Mouse (Mus musculus) G1E-ER4 (cell line): ENCODE data around the gene Insl3. TPM values are rescaled to one million over a fixed set of nuclear protein-coding genes. Genes with fewer than 3 reads are reported as not detected.

Experiments used
- GATA1 ChIP-seq: IDR thresholded peaks from one replicate; pipeline ENCODE4 v1.8.0; 2012; ENCODE audit warnings: low read length, inconsistent platforms
- polyA plus RNA-seq: library from polyadenylated mRNA; stranded (reverse); fragments of >175 nt; gene quantifications from 2 replicates; pipeline ENCODE4 v1.2.3, GENCODE M21; 2012

Insl3 gene
- polyA plus RNA-seq, 1 experiment: 5.5 TPM

DNA sequence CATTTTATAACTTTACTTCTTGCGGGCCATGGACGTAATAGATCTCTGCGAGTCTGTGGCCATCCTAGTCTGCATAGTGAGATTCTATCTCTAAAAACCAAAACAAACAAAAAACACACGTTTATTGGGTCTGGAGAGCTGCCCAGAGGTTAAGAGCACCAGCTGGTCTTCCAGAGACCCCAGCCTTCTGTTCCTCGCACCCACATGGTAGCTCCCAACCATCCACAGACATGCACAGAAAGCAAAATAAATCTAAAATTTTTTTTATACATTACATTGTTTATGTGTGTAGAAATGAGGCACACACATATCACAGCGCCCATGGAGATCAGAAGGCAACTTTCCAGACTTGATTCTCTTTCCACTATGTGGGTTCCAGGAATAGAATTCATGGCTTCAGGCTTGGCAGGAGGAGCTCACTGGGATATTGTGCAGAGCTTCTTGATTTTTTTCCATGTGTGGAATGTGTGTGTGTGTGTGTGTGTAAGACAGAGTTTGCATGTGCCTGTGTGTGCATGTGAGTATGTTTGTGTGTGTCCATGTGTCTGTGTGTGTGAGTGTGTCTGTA lies 16.8 kb upstream of the Insl3 start:
- no peak for TF ChIP-seq GATA1

DNA sequence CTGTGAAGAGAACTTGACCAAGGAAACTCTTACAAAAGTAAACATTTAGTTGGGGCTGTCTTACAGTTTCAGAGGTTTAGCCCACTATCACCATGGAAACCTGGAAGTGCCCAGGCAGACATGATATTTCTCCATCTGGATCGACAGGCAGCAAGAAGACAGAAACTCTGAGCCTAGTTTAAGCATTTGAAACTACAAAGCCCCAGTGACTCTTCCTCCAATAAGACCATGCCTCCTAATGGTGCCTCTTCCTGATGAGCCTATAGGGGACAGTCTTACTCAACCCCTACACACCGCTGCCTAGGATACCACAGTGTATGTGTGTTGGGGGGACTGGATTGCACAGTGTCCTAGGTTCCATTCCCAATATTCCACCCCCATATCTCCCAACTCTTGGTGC lies 14.9 kb upstream of the Insl3 start:
- TF ChIP-seq GATA1: no peak

DNA sequence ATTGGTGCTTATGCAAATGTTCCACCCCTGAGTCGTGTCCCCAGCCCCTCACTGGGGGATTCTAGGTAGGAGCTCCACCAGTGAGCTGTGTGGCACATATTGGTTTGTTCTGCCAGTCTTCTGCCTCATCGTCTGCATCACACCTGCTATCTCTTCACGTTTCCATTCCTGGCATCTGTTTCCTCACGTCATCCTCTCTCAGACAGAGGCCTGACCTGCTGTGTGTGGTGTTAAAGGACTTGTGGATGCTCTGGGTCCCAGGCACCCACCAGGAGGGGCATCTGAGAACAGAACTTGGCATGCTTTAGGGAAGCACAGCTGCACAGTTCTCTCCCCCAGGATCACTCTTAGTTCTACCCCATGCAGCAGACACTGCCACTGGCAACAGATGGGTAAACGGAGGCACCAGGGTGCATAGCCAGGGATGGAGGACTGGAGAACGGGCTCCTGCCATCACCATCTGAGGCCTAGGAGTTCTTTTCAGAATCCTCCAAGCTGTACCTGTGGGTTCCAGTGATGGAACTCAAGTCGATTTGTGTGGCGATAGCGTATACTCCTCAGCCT lies 13.5 kb upstream of the Insl3 start:
- no peak for TF ChIP-seq GATA1

DNA sequence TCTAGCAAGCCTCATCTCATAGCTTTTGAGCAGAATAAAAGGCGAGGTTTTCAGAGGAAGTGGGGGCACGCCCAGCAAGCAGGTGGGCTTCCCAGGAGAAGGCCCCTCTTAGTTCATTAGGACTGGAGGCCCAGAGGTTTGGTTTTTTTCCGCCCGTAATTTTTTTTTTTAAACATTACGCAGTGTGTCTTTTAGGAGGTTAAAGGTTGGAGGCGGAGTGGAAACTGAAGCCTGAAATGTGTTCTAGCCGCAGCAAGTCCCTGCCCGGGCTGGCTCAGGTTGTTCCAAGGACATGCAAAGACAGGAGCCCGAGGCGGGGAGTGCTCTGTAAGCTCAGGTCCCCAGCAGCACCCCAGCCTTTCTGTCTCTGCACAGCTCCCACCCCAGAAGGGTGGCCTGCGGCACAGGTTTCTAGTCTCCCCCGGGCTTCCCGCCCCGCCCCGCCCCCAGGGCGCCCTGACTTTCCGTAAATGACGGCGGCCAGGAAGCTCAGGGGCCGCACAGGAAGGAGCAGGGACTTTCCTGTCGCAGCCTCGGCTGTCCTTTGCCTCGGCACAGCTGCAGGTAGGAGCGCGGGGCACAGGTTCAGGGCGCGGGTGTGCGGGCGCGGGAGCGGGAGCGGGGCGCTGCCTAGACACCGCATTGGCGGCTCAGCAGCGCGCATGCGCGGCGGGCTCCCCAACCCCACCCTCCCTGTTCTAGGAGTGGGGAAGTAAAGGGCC lies 12.8 kb upstream of the Insl3 start, which contains the start of gene Jak3:
Gene Jak3 (plus strand): TSS at position 277 of the 722 bp plus-strand sequence.
- TF ChIP-seq GATA1: no peak

DNA sequence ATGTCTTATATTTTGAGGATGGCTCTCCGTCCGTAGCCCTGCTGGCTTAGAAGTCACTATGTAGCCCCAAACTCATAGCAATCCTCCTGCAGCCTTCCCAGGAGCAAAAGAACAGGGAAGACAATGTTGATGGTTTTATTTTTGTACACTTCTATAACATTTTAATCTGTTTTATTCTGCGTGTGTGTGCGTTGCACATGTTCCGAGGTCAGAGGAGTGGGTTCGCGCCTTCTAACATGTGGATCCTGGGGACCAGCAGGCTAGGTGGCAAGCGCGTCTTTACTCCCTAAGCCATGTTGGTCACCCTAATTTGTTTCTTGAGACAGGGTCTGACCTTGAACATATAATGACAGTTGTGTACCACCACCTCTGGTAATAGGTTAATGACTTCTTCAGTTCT lies 12.2 kb upstream of the Insl3 start:
- no peak for TF ChIP-seq GATA1

DNA sequence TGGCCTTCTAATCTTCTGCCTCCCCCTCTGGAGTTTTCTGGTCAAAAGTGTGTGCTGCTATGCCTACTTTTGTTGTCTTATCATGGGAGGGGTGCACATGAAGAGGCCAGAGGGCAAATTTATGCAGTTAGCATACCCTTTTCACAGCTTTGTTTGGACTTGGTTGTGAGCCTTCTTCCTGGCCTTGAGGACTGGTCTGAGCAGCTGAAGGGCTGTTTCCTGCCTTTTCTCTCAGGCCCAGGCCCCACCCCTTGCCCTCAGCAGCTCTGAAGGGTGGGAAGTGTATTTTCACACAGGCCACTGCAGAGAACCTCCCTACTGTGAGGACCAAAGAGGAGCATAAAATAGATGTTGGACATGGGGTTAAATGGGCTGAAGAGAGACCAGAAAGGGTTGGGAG lies 11.5 kb upstream of the Insl3 start:
- TF ChIP-seq GATA1: no peak

DNA sequence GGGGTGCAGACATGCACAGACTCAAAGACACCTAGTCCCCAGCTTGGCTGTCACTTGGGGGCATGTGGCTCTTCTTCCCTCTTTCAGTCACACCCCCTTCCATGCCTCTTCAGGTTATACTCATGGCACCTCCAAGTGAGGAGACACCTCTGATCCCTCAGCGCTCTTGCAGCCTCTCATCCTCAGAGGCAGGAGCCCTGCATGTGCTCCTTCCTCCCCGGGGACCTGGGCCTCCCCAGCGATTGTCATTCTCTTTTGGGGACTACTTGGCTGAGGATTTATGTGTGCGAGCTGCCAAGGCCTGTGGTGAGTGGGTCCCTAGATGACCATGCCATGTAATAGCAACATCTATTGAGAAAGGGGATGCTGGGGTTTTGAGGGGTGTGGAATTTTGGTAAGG lies 10.8 kb upstream of the Insl3 start:
- no peak for TF ChIP-seq GATA1

DNA sequence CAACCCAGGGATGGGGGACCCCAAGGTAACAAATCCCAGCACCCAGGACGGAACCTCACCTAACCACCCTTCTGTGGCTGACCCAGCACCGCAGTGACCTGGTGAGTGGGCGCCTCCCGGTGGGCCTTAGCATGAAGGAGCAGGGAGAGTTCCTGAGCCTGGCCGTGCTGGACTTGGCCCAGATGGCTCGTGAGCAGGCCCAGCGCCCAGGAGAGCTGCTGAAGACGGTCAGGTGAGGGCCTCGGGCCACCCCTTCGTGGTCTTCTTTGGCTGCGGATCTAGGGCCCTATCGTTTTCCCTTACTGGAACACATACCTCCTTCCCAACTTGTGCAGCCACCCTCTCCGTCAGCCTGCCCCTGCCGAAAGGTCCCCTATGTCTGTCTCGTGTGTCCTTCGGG lies 9.9 kb upstream of the Insl3 start:
- no peak for TF ChIP-seq GATA1

DNA sequence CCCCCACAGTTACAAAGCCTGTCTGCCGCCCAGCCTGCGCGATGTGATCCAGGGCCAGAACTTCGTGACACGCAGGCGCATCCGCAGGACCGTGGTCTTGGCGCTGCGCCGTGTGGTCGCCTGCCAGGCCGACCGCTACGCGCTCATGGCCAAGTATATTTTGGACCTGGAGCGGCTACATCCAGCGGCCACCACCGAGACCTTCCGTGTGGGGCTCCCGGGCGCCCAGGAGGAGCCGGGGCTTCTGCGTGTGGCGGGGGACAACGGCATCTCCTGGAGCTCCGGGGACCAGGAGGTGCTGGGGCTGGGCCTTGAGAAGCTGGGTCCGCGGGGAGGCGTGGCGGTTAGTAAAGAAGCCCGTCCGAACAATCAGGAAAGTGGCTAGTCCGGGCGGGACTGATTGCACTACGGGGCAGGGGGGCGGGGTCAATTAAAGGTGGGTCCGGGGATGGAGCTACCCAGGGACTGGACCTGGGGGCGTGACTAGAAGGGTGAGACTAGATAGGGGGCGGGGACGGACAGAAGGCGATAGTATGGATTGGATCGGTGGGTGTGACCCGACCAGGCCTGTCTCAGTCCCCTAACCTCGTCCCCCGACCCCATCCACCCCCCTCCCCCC lies 9.4 kb upstream of the Insl3 start:
- no peak for TF ChIP-seq GATA1

DNA sequence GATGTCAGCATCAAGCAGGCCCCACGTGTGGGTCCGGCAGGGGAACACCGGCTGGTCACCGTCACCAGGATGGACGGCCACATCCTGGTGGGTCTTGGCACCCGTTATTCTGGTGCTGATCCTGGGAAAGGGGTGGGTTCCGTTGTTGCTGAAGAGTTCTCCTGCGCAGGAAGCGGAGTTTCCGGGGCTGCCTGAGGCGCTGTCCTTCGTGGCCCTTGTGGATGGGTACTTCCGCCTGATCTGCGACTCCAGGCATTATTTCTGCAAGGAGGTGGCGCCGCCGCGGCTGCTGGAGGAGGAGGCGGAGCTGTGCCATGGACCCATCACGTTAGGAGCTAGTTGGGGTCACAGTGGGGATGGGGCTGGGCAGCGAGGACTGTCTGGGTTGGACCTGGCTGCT lies 8.5 kb upstream of the Insl3 start:
- no peak for TF ChIP-seq GATA1

DNA sequence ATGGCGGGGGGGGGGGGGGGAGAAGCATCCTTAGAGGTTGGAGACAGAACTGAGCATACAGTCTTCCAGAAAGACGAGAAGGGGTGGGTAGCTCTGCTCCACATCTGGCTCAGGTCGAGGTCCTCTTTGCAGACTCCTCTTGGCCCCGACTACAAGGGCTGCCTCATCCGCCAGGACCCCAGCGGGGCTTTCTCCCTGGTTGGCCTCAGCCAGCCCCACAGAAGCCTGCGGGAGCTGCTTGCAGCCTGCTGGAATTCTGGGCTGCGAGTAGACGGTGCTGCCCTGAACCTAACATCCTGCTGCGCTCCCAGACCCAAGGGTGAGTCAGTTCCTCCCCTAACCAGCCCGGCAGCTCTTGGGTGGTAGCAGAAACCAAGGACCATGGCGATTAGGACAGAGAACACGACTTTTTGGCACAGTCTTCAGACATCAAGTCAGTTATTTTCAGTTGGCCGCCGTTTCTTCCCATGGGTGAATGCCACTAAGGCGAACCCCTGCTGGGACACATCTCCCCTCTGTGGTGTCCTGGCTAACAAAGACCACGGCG lies 7.6 kb upstream of the Insl3 start:
- TF ChIP-seq GATA1: no peak

DNA sequence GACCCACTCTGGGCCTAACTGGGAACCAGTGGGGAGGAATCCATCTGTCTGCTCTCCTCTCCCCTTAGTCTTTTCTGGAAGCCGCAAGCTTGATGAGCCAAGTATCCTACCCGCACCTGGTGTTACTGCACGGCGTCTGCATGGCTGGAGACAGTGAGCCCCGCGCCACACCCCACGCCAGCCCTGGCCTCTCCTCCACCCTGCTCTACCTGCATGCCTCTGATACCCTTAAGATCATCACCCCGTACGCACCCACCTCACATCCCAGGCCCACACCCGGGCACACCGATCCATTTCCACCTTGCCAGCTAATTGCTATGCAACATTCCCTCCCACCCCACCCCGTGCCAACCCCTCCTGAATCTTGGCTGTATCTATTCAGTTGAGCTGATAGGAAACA lies 6.2 kb upstream of the Insl3 start:
- TF ChIP-seq GATA1: no peak

DNA sequence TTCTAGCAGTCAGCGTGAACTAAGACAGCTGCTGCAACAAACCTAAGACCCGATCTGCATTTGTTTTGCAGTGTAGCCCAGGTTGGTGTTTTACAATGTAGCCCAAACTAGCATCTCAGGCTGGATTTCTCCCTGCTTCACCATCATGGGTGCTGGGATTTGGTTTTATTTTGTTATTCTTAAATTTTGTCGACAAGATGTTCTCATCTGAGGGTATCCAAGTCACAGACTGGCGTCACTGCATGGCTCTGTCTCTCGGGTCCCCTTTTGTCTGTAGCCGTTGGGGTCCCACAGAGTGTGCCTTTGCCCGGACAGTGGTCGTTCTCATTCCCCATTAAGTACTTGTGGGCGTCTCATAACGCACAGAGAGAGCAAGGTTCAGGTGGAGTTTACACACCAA lies 4.3 kb upstream of the Insl3 start:
- TF ChIP-seq GATA1: no peak

DNA sequence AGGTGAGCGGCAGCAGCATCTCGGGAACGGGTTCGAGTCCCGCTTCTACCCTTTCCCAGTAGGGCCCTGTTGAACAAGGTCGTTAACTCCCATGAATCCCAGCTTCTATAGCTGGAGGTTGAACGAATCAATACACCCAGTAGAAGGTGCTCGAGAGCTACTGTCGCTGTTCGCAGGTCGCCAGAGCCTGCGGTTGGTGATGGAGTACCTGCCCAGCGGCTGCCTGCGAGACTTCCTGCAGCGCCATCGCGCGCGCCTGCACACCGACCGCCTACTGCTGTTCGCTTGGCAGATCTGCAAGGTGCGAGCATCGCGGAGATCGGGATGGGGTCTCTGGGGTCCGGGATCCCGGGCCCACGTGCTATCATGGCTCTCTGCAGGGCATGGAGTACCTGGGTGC lies 3.4 kb upstream of the Insl3 start:
- no peak for TF ChIP-seq GATA1

DNA sequence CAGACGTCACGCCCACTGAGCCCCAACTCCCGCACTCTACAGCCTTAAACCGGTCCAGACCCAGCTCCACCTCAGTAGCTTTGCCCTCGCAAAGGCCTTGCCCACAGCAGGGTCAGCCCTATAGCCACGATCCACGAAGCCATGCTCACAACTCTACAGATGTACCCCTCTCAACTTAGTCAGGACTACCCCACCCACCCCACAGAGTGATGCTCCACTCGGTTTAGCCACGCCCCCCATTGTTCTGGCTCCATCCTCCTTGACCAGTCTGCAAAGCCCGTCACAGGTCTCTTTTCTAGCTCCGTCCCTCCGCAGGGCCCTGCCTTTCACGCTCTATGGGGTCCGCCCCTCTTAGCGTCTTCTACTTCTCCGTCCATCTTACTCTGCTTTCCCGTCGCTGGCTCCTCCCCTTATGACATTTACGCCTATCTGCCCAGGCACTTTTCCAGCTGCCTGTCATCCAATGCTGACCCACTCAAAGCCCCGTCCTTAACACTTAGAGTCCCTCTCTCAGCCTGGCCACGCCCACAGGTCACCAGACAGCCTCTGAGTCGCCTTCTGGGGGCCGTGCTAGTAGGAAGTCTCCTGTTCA lies 2.8 kb upstream of the Insl3 start:
- no peak for TF ChIP-seq GATA1

DNA sequence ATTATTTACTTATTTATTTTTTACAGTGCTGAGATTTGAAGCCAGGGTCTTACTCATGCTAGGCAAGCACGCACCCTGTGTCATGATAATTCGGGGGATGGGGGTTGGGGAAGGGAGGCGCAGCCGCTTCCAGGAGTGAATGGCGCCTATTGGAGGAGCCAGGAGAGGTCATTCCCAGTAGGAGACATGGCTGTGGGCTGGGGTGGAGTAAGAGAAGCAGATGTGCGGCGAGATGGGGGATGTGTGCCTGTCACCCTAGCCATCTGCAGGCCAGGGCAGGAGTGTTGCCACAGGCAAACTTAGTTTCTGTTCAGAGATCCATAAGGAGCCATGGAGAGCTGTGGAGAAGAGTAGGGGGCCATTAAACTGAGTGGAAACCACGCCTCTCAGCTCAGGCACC lies 1.4 kb upstream of the Insl3 start:
- TF ChIP-seq GATA1: no peak
